Mouse (Mus musculus): ENCODE data around the gene Rabep2.

GRCm38 (mm10) chr7:126455242-126455641 is 26.7 kb downstream of the Rabep2 start:
- no peak for TF ChIP-seq CTCF (IDR thresholded peaks at IDR 0.05; ENCODE audit: low read depth)
- no peak for TF ChIP-seq EP300 (IDR thresholded peaks at IDR 0.05; ENCODE audit: low read depth)
